Mouse (Mus musculus): ENCODE results near the gene Atp8b5.

Gene Atp8b5

DNA sequence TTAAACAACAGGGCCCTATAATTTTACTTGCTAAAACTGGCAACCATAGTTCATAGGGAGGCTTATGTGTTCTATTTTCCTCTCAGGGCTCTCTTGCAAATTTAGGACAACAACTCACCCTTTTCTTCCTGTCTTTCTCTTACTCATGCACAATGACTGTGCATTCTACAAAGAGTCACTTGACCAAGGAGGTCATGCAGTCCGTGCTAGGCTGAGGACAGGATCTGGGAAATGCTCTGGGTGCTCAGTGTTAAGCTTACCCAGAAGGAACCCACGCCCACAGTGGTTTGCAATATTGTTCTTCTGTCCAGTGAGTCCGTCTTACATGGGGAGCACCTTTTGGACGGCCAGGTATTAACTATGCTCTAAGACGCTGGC, 117.1 kb downstream of the Atp8b5 start:
- DNase-seq: no peak

DNA sequence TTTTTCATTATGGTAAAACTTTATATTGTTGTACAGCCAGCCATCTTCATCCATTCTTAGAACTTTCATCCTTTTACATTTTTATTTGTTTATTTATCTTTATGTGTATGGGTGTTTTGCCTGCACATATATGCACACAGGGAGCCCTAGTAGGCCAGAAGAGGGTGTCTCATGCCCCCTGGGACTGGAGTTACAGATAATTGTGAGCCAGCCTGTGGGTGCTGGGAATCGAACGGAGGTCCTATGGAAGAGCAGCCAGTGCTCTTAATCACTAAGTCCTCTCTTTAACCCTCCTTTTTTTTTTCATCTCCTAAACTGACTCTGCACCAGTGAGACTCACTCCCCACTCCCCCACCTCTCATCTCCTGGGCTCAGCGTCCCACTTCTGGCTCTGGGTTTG, 117.6 kb downstream of the Atp8b5 start:
- no peak for DNase-seq

DNA sequence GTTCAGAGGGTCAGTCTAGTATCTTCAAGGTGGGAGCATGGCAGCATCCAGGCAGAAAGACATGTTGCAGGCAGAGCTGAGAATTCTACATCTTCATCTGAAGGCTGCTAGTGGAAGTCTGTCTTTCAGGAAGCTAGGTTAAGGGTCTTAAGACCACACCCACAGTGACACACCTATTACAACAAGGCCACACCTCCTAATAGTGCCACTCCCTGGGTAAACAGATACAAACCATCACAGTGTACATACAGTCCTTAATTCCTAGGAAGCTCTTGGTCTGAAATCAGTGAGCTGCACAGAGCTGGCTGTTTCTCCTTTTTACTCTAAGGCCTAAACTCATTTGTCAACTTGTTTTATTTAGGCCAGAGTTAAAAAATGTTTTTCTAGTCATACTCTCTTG, 120.0 kb downstream of the Atp8b5 start:
- no peak for DNase-seq

DNA sequence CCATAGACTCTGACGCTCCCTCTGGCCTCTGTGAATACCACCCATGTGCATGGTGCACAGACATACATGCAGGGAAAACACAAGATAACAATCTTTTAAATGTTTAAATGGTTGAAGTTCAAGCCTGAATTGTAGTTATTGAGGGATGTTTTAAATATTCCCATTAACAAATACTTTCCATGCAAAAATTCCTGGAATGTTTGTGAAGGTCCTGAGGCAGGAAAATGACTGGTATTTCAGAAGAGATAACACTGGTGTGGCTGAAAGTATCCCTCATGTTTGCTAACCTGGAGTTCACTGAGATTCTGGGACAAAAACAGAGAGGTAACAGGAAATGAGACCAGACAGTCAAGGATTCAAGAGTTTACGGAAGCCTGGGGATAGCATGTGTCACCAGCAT, 122.4 kb downstream of the Atp8b5 start:
- DNase-seq: no peak

DNA sequence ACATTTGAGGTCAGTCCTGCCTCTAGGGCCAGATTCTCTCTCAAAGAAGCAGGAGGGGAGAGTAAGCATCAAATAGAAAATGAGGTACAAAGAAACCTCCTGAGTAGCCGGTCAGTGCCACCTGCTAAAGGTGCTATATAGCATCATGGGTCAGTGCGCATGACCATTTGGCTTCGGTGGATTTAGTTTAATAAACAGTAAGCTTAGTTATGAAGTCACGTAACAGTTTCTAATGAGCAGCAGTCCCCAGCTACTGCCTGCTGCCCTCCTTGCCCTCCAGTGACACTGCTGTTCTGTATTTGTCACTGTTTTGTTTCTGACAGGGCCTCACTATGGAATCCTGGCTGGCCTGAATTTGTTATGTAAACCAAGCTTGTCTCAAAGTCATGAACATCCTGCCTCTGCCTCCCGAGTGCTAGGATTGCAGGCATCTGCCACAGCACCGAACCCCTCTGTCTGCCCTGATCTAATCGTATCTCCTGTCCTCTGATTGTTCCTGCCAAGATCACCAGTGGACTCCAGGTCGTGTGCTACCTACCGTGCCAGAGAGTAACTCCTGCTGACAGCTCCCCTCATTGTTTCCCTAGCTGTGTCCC, 123.0 kb downstream of the Atp8b5 start:
- no peak for DNase-seq

DNA sequence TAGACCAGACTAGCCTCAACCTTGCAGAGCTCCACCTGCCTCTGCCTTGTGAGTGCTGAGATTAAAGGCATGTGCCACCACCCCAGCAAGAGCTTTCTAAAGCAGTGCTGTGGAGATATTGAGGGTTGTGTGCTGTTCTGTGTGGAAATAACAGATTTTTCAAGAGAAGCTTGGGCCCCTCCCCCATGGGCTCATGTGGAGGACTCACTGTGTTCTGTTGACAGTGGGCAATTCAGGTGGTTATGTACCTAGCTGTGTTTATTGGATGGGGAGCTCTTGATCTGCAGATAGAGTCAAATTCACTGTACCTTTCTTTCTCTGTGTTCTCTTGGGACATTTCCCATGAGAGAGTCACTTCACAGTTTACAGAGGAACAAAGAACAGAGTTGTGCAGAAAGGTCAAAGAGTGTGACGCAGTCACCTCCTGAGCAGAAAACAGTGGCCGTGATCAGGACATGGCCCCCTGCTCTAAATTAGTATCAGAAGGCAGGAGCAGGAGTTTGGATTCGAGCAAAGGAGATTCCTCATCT, 124.6 kb downstream of the Atp8b5 start:
- no peak for DNase-seq

DNA sequence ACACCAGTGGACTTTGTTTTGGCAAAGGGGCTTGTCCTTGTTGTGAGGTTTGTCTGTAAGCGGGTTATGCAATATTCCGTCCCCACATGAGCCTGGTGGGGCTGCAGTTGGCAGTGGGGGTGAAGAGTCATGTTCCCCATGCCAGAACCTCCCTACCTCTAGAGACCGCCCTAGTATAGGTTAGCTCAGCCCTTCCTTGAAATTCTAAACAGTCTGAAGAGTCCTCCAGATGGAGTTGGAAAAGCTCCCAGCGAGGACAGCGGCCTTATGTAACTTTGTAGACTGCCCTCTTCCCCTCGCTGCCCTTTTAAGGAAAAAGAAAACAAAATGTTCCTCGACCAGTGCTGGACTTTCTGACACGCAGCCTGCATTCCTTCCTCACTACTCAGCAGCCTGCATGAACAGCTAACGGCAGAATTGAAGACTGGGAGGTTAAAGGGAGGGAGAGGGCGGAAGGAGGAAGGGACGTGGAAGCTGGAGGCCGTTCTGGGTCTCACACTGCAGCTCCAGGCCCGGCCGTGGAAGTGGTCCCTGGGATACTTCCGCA, 127.5 kb downstream of the Atp8b5 start:
- no peak for DNase-seq

DNA sequence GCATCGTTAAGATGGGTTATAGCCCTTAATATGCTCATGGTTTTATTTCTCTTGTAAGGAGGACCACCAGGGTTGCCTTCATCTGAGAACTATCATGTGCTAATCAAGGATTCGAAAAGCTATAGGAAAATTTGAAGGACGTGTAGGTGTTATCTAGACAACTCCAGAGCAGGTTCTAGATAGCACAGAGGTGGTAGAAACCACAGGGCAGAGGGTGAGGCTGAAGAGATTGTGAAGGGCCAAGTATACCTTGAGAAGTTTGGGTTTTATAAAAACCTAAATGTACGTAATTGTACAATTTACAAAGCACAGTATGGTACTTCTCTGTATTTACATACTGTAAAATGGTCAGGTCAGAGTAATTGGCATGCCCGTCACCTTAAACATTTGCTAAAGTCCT, 128.2 kb downstream of the Atp8b5 start:
- no peak for DNase-seq

DNA sequence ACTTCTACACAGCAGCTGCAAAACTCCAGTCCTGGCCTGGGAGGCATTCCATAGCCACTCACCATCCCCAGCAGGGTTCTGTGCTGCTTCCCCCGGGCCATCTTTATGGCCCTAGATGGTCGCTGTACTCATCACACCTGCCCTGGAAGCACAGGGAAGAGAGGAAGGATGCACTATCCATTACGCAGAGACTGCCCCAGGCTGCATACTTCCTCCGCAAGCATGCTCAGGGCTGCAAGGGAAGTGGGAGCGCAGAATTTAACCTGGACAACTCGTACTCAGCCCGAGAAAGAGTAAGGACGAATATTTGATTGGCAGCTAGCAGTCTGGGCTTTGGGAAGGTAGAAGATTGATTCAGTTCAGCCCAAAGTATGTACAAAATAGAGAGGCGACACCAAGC, 128.9 kb downstream of the Atp8b5 start:
- no peak for DNase-seq

DNA sequence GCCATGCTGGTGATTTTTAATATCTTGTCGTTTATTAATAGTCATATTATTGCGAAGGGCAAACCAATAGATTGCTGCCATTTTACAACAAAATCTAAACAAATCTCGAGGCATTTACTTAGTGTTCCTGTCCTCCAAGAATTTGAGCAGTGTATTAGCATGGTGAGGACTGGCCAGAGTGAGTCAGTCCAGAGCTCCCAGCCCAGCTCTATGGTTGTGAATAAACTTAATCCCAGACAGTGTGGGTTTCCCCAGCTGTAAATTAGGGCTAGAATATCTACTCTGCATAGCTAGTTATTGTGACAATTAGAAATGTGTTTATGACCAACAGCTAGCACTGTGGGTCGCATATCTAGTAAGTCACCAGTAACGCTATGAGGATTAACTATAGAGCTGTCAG, 129.4 kb downstream of the Atp8b5 start:
- no peak for DNase-seq

DNA sequence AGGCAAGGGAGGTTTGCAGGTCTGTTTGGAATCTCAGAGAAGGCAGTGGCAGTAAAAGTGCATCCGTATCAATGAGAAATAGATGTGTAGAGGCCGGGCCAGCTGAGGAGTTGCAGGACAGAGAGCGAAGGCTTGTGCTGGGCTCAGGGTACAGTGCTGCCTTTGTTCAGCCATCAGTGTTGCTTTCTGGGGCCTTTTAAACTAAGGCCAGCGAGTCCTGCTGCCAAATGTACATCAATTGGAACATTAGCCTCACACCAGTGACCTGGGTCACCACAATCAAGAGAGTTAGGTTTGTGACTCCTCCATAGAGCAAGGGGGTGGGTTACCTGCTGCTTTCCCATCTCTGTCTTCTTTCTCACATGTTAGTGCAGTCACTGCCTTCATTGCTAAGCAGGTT, 131.1 kb downstream of the Atp8b5 start:
- no peak for DNase-seq

DNA sequence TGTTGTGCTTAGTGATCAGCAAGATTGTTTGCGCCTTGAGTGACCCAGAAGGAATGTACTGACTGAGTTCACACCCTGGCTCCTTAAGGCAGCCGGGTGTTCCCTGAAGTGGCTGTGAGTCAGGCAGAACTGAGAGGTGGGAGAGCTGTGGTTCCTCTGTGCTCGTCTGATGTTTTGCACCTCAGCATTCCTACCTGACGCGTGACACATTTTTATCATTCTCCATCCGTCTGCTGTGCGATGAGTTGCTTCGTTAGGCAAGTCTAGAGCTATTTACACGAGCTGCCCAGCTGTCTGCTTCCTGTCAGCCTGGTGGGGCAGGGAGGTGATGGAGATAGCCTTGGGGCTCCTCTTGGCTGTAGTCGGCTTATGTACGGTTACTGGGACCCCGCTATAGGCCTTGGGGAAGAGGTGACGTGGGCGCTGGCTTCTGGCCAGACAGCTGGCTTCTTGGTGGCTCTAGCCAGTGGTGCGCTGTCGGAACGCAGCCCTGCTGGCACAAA, 131.9 kb downstream of the Atp8b5 start:
- peak; percentile 55 for DNase-seq

DNA sequence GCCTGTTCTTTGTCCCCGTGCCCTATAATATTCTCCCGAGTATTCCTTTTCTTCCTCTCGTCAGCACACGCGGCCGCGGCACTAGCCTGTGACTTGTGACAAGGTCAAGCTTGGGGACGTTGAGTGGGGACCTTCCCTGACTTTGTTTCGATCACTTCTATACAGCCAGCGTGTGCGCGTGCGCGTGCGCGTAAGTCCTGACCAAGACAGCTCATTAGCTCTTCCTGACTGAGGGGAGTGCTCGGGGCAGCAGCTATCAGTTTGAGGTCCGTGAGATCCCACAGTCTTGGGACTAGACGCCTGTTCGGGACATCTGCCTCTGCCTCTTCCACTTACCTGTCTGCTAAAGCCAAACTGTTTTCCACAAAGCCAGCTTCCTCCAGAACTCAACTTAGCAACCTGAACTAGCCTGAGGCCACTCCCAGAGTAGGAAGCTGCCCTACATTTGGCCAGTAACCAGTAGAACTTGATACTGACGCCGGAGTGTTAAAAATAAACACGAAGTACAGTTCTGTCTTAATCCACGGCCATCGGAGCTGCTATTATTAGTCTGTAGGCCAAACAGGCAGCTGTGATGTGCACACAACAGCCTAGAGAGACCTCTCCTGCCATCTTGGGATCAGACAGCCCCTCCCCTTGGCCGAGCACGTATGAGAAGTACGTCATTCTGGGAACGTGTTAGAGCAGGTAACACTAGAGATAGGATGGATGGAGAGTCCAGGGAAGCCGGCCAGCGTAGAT, 132.6 kb downstream of the Atp8b5 start:
- DNase-seq: no peak

DNA sequence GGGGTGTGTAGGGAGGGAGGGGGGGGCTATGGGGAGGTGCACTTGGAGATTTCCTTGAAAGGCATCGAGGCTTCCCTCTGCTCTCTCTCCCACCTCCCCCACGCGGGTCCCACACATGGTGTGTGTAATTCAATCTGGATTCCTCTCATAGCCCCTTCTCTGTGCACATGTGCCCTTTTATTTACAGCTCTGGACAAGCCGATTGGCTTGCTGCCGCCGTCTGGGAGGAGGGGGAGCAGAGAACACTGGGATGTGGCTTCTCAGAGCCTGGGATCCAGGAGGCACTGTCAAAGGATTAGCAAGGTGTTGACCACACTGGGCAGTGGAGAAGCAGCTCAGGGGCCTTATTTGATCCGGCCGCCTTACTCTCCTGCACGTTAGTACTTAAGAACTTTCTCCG, 134.0 kb downstream of the Atp8b5 start:
- DNase-seq: no peak

DNA sequence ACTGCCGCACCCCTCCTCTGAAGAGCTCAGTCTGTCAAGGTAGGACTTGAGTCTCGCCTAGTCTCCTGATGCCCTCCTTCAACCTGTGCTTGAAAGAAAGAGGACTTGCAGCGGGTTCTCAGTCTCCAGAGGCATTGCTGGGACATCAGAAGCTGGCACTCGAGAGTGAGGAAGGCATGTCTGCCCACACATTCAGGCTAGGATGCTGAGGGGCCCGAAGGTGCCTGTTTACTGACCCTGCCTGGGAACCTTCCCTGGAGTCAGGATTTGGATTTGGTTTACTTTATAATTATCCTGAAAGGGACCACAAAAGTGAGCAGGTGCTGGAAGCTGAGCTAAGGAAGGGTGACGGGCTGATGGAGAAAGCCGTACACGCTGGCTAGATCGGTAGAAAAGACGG, 134.5 kb downstream of the Atp8b5 start:
- DNase-seq: no peak

DNA sequence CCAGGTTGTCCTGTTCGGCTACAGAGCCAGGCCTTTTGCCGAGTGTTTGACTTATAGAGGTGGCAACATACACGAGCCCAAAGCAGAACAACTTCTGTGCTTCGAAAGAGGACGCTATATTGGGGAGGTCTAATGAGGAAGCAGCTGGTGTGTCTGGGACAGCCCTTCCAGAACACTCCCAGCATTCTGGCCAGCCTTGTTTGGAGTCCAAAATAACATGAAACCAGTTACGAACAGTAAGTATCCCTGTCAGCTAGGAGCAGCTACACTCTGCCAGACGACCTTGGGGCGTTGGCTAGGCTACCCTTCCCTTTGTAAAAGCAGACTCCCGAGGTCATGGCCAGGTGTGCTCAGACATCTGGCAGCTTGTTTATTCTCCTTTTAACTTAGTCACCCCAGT, 135.3 kb downstream of the Atp8b5 start:
- DNase-seq: no peak

DNA sequence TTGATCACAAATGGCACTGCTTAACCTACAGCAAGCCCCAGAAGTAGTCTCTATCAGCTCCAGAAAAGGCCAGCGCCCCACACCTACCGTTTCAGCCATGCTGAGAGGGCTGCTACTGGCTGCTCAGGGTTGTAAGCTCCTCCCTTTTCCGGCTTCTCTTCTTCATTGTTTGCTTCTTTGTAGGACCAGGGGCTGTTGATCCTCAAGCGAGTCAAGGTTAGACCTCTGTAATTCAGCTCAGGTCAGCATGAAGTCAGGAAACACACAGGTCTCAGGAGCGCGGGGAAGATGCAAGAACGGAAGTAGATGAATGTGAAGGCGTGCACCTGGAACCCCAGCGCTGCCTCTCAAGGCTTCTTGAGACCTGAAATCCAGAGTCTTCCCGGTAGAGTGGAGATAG, 137.7 kb downstream of the Atp8b5 start:
- DNase-seq: no peak

DNA sequence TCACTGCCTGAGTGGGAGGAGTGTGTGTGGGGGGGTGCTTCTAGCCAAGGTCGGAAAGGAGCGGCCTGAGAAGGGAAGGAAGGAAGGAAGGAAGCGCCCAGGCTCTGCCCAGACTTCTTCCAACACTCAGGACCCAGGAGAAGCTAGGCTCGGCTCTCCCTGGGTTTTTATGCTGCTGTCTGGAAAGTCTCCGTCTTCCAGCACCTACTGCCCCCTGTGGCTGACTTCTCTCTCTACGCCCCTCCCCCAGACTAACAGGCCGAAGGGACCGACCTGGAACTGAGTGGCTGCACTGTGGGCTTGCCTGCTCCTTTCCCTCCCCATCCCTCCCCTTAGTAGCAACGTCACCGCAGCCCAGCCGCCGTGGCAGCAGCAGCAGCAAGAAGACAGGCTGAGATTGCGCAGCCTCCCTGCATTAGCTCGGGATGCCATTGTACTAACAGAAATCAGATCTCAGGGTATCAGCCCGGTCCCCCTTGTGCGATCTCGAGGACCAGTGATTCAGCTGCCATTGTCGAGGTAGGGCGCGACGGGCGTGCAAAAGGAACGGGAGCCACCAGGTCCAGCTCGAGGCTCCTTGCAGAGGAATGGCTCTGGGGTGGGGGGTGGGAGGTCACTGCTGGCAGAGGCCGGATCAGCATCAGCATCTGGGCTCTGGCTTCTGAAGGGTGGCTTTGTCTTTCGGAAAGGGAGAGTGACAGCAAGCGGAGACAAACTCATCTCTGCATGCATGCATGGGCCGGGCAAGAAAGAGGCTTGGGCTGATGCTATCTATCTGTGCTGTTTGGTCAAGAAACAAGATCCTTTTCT, 139.4 kb downstream of the Atp8b5 start:
- peak; percentile 77 for DNase-seq

DNA sequence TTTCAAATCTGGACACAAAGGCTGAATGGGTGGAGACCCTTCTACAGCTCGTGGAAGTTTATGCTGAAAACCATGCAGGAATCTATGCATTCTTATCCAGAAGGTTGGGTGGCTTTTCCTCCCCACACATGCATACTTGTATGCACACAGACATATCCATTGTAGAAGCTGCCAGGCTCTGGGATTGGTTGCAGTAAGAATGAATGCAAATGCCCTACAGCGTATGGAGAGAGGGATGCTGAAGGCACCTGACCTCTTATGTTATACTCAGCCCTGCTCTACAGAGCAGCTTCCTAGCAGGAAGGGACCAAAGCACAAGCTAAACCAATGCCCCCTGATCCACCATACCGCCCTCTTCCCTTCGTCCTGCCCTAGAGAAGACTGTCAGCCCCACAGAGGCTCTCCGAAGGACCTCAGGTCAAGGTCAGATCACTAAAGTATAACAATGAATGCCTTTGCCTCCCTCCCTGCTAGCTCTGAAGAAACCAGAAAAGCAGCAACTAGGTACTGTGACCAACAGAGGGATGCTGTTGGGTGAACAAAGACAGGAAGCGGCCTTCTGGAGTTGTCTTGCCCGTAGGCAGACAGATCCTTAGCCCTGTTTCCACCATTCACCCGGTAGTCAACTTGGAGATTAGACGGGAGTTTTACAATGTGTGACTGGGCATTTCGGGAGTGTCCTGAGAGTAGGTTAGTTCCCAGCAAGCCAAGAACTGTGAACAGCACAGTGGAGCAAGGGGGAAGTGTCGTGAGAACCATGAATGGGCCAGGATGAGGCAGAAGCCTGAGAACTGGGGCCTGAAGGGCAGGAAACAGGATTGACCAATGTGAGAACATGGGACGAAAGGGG, 140.3 kb downstream of the Atp8b5 start:
- DNase-seq: no peak

DNA sequence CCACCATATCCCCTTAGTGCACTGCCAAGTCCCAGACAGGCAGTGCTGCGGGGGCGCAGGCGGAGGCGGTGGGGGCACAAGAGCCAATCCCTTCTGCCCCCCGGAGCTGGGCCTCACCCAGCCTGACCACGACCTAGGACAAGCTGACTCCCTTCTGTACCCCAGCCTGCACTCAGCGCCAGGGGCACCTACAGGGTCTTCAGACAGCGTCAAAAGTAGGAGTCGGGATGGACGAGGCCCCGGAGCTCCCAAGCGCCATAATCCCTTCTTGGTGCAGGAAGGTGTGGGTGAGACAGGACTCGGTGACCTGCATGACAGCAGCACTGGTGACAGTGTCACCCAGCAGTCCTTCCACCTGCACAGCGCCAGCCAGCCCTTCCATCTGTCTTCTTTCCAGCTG, 147.8 kb downstream of the Atp8b5 start:
- DNase-seq: no peak

DNA sequence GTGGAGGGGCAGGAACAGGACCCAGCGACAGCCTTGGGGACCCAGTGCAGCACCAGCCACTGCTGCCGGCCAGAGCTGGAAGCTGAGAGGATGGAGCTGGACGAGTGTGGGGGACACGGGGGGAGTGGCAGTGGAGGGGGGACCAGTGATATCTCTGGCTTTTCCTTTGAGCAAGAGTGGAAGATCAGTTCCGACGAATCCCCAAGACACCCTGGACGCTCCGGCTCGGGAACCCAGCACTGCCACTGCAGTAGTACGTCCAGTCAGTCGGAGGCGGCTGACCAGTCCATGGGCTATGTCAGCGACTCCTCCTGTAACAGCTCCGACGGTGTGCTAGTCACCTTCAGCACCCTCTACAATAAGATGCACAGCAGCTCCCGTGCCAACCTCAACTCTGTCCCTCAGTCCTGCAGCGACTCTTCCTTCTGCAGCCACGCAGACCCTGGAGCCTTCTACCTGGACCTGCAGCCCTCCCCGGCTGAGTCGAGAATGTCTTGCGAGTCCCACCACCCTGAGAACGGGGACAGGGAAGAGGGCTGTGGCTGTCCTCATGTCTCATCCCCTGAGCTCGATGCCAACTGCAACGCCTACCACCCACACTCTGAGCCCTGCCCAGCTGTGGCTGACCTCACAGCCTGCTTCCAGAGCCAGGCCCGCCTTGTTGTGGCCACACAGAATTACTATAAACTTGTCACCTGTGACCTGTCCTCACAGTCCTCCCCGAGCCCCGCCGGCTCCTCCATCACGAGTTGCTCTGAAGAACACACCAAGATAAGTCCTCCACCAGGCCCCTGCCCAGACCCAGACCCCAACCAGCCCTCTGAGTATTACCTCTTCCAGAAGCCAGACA, 148.5 kb downstream of the Atp8b5 start:
- no peak for DNase-seq

Measured in right cerebral cortex, postnatal 4 days (tissue).